Mouse (Mus musculus): Measurements from ENCODE around the gene Rps28.
A peak's percentile ranks its signal among the peaks of the same experiment; 100 is the strongest.

Rps28 gene

DNA sequence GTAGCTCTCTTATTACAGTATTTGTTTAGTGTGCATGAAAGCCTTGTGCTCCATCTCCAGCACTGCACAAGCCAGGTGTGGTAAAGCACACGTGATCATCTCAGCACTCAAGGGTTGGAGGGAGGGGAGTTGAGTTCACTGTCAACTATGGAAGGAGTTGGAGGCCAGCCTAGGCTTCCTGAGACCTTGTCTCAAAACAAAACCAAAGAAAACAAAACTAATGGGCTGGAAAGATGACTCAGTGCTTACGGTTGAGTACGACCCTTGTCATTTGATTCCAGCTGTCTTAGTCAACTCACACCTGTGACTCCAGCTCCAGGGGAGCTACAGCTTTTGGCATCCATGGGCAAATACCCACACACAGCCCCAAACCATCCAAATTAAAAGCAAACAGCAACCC is 11.9 kb downstream of the Rps28 start:
- DNase-seq (ENCODE audit: low spot score in 2 of 2), result no peak

DNA sequence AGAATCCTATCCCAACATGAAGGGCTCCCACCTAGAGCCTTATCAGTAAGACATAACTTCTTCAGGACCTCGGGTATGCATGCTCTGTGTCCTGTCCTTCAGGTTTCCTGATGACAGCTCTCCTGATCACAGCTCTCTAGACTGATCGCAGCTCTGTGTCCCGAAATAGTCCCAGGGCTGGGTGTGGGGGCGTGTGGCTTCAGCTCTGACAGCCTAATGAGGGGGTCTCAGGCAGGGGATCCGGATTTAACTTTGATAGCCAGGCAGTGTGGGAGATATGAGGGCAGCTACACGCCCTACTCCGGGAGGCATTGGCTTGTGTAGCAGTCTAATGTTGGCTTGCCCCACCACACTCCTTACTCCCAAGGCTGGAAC is 13.2 kb downstream of the Rps28 start:
- DNase-seq (ENCODE audit: low spot score in 2 of 2), result no peak

DNA sequence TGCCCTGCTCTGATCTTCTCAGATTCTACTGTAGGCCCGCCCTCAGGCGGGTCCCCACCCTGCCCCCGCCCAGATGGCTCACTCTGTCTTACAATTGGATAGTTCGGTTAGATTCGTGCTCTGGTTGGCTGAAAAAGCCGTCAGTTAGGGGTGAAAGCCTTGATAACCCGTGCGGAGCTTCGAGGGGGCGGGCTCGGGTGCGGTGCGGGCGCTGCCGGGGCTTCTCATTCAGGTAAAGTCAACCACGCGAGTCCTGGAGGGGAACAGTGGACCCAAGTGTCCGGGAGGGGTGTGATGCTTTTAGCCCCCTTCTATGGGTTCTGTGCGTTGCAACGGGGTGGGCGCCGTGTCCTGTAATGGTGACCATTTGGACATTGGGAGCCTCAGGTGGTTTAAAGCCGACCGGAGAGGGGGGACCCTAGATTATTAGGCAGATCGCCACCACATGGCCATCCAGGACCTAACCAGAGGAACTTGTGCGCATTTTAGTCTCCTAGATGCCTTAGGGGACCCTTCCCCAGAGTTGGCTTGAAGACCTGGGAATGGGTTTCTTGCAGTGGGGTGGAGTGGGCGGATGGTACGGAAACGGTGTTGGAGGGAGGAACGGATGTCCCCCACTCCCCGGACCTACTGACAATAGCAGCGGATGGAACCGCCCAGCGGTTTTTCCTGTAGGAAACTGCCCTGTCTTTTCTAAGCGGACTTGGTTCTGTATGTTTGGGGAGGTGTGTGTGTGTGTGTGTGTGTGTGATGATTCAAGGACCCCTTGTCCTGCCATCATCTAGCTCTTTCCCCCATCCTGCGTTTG is 13.8 kb downstream of the Rps28 start, which contains the start of gene Kank3:
Gene Kank3, plus strand, starts transcription at position 186 of the 808 bp plus-strand sequence.
- peak; percentile 82 to 89 for DNase-seq (ENCODE audit: low spot score in 2 of 2)

DNA sequence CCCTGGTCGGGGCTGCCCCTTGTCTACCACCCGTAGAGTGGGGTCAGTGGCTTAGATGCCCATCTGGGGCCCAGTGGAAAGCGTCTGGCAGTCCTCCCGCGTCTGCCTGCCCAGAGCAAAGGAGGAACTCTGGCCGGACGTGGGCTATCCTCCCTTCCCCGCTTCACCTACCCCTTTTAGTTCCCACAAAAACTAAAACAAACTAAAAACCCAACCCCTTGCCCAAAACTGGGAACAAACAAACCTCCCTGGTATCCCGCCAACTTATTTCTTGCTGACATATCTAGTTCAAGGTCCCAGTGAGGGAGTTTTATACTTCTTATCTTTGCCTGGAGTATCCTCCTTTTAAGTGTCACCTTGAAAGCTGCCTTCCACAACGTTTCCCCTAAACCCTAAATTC is 16.2 kb downstream of the Rps28 start:
- DNase-seq (ENCODE audit: low spot score in 2 of 2), result no peak

DNA sequence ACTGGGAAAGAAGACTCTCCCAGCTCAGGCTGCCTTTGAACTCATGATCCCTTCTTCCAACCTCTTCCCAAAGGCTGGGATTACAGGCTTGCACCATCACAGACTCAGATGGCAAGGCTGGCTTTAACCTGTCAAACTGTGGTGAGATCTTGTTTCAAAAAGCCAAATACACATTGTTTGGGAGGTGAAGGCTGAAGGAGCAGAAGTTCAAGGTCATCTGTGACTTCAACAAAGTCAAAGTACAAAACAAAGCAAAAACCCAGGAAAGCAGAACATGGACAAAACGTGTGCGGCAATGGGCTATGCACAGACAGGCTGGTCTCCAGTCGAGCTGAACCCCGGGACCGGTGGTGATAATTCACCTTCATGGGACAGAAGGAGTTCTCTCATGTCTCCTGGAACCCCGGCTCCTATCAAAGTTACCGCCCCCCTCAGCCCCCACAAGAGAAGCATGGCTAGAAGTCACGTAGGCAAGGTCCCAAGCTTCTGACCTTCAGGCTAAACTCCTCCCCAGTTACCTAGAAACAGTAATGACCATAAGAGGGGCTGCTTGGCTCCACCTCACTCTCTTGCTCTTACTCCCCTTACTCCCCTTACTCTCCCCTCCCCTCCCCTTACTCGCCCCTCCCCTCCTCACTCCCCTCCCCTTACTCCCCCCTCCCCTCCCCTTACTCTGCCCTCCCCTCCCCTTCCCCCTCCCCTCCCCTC is 17.0 kb downstream of the Rps28 start:
- no peak for DNase-seq (ENCODE audit: low spot score in 2 of 2)

DNA sequence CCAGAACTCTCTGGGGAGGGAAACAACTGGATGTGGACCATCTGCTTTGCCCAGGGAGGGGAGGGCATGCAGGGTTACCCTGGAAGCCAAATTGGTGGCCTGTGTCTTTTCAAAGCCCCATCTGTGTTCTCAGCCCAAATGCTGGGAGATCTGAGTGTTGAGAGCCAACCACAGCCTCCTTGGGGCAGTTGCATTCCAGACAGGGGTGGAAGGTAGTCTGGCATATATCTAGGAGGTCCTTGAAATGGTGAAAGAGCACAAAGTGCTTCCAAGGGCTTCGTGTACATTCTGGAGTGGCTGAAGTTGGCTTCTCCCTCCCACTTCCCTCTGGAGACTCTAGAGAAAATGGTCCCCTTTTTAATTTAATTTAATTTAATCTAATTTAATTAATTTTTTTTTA is 19.6 kb downstream of the Rps28 start:
- DNase-seq (ENCODE audit: low spot score in 2 of 2), result no peak

DNA sequence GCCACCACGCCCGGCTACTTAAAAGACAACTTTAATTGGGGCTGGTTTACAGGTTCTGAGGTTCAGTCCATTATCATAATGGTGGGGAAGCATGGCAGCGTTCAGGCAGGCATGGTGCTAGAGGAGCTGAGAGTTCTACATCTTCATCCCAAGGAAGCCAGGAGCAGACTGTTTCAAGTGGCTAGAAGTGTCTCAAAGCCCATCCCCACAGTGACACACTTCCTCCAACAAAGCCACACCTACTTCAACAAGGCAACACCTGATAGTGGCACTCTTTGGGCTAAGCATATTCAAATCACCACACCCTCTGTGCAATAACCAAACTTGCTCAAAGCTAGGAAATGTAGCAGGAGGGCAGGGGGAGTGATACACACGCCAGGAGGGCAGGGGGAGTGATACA is 20.2 kb downstream of the Rps28 start:
- DNase-seq (ENCODE audit: low spot score in 2 of 2), result no peak

DNA sequence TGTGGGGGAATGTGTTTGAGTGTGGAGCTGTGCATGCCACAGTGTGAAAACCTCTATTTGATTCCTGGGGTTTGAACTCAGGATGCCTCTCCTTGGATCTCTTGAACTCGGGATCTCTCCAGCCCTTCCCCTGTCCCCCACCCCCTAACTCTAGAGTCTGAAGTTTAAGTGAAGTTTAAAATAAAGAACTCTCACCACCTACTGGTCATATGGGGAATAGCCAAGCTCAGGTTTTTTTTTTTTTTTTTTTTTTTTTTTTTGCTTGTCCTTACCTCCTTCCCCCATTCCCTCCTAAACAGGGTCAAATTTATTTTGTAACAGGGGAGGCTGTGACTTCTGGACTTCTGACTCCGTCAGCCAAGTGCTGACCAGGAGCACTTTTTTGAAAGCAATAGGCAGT is 22.1 kb downstream of the Rps28 start:
- DNase-seq (ENCODE audit: low spot score in 2 of 2), result no peak

DNA sequence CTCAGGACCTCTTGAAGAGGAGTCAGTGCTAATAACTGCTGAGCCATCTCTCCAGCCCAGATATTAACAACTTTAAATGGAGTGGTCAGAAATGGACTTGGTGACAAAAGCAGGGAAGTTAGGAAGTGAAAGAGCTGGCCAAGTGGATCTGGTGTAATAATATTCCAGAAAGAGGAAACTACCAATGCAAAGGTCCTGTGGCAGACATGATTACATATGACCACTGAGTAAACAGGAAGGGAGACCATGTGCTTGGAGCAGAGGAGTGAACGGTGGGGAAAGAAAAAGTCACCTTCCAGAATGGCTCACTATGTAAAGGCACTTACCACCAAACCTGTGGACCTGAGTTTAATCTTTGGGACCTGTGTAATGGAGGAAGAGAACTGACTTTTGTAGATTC is 25.1 kb downstream of the Rps28 start:
- no peak for DNase-seq (ENCODE audit: low spot score in 2 of 2)

DNA sequence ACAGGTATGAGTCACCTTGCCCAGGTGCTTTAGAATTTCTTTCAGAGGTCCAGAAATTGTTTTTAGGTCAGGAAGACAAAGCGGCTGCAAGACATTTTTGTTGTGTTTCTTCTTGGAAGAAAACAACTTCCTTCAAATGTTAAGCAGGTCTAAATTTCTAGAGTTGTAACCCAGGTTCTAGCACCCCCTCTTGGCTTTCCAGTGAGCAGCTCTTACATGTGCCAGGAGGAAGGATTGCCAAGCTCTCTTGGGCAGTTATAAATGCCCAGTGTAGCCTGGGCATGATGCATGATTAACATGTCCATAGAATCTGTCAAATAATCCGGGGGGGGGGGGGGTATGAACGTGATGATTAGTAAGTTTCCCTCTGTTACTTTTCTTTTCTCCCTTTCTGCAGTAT is 26.1 kb downstream of the Rps28 start:
- no peak for DNase-seq (ENCODE audit: low spot score in 2 of 2)

DNA sequence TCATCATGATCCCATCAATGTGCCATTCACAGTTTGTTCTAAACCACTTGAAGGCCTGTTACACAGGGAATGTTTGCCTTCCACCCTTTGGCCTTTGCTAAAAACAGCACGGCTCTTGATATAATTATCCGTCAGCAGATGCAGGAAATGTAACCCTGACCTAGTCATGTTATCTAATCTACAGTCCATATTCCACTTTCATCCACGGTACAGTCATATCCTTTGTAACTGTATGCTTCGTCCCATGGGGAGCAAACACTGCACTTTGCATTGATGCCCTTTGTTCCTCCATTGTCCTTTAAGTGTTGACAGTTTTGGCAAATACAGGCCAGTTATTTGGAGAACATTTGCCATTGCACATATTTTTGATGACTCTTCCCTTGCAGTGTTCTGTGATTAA is 35.6 kb downstream of the Rps28 start:
- no peak for DNase-seq (ENCODE audit: low spot score in 2 of 2)

DNA sequence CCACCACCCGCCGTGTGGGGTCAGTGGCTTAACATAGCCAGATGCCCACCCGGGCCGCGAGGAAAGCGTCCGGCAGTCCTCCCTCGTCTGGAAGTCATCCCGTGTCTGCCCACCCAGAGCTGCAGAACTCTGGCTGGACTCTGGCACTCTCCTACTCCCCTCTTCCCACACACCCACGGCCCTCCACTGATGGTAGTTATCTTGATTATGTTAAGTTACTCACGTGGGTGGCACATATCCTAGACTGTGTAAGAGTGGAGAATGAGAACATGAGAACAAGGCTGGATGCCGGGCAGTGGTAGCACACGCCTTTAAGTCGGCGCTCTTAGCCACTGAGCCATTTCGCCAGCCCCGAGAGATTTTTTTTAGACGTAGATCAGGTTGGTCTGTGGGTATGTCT is 38.0 kb downstream of the Rps28 start:
- DNase-seq (ENCODE audit: low spot score in 2 of 2), result no peak

DNA sequence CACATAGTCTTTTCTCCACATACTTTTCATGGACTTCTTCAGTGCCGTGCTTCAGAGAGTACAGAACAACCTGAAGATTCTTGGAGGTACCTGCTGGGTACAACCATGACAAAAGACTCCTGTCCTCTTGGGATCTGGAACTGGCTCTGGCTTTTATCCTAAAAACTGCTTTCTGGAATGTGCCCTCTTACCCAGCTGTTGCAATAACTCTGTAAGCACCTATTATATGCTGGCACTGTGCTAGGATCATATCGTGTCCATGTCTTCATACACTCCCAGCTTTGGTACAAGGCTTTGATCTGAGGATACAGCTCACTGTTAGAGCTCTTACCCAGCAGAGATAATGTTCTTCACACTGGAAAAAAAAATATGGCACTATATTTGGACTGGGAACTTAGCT is 39.4 kb downstream of the Rps28 start:
- DNase-seq (ENCODE audit: low spot score in 2 of 2), result no peak

DNA sequence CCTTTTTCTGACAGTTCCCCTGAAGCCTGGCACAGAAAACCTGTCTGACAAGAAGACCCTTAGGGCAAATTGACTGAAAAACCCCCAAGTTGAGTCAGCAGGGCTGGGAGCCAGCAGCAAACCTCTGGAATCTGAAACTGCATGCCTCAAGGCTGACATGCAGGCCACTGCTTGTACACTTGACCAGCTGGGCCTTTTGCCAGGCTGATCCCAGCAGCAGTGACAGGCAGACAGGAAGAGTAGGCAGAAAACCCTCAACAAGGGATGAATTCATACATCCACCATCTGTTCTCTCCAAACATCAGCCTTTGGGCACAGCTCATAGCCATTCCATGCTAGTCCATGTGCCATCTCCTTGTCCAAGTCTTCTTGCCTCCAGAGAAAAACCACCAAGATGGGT is 41.0 kb downstream of the Rps28 start:
- DNase-seq (ENCODE audit: low spot score in 2 of 2), result peak in 1 of 2 experiments; percentile 54

DNA sequence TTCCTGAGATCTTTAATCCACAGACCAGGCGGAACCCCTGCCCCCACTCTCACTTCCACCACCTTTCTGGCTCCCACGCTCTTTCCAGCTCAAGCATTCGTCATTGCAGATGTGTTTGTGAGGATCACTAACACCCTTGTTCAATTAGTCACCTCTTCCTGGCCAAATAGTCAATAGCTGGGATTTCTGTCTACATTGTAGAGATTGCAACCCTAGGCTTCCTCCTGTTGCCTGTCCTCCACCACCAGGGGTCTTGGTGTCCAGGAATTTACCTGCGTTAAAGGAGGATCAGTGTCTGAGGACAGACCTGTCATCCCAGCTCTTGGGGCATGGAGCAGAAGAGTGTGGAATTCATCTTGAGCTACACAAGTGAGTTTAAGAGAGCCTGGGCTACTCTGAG is 42.3 kb downstream of the Rps28 start:
- no peak for DNase-seq (ENCODE audit: low spot score in 2 of 2)

DNA sequence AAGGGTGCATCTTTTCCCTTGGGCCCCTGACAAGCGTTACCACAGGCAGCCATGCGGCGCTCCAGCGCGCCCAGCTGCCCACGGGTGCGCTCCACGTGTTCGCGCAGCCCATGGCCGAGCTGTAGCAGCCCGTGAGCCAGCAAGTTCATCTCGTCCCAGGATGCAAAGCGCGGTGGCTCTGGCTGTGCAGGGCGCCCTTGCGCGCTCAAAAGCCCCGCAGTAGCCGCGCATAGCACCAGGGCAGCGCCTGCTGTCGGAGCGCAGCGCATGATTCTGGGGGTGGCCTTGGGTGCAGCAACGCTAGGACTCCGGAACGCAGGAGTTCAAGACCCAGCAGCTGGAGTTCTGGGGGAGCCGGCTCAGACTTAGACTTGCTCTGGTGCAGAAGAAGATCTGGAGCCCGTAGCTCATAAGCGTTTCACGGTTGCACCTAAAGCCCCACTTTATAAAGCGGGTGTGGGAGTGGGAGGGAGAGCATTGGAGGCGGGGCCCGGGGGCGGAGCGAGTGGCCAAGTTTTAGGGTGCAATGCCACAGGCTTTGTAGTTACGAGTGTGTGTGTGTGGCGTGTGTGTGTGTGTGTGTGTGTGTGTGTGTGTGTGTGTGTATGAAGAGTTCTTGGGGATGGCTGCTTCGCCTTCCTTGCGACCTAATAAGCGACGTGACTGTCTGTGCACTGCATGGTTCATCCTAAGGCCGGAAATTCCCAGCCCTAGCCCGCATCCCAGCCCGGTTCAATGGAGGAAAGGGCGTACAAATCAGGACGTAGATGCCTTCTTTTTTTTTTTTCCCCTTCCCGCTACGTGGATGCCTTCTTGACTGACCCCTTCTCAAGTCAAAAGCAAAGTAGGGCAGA is 43.0 kb downstream of the Rps28 start, which contains the start of gene Angptl4:
Gene Angptl4, minus strand, starts transcription at position 707 of the 854 bp plus-strand sequence.
- peak; percentile 56 to 79 for DNase-seq (ENCODE audit: low spot score in 2 of 2)

DNA sequence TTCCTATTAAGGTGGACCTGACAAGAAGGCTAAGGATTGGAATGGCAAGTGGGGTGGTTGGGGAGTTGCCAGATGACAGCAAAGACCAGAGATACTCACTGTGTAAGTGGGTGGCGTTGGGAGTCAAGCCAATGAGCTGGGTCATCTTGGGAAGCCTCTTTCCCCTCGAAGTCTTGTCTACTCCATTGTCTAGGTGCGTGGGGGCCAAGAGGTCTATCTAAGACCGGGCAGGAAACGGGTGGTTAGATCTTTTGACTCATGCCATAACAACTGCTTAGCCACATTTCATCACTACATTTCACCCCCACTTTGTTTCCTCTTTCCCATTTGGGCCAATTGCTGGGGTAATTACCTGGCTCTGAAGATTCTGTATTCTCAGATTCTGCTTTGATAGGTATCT is 43.9 kb downstream of the Rps28 start:
- no peak for DNase-seq (ENCODE audit: low spot score in 2 of 2)

DNA sequence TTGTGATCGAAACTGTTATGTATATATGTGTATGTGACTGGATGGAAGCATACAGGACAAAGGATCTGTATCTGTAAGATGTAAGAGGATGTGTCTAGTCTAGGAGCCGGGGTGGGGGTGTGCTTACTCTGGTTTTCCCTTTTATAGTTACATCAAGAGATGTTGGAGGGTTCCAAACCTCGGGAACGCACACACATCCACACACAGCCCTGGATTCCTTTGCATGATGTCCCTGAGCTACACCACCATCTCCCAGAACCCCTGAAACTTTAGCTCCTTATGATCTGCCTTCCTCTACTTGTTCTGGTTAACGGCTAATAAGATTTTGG is 44.4 kb downstream of the Rps28 start:
- DNase-seq (ENCODE audit: low spot score in 2 of 2), result no peak

DNA sequence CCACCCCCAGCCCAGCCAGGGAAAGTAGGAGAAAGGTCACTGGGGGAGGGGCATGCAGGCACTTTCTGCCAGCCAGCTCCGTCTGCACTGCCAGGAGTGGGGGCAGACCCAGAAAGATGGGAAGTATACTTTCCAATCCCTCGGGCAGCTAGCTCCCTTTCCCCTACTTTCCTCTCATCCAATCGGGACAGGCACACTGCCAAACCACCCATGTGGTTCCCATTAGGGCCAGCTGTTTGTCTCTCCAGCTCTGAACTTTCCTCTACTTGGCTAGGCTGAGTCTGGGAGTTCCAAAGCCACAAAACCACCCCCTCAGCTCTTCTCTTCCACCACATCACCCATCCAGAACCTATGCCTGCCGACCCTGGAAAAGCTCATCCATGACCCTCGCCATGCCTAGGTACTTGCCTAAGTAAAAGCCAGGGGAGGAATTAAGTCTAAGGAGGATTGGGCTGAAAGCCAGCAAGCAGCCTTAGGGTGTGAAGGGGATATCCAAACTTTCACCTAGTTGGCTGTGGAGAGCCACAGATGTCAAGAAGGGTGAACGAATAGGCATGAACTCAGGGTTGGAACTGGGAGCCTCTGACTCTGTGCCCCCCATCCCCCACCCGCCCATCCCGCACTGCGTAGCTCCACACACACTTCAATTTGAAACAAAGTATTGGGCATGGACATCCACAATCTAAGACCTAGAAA is 44.9 kb downstream of the Rps28 start:
- peak; percentile 11 to 51 for DNase-seq (ENCODE audit: low spot score in 2 of 2)

DNA sequence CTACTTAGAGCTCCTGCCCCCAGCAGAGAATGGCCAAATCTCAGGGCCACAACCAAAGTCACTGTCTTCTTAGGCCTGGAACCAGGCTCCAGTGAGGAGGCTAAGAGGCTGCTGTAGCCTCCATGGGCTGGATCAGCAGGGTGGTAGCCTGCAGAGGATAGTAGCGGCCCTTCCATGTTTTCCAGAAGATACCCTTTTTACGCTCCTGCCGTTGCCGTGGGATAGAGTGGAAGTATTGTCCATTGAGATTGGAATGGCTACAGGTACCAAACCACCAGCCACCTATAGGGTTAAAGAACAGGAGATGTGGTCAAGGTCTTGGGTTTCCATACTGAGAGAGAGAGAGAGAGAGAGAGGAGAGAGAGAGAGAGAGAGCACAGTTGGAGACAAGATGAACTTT is 49.1 kb downstream of the Rps28 start:
- DNase-seq (ENCODE audit: low spot score in 2 of 2), result no peak

DNA sequence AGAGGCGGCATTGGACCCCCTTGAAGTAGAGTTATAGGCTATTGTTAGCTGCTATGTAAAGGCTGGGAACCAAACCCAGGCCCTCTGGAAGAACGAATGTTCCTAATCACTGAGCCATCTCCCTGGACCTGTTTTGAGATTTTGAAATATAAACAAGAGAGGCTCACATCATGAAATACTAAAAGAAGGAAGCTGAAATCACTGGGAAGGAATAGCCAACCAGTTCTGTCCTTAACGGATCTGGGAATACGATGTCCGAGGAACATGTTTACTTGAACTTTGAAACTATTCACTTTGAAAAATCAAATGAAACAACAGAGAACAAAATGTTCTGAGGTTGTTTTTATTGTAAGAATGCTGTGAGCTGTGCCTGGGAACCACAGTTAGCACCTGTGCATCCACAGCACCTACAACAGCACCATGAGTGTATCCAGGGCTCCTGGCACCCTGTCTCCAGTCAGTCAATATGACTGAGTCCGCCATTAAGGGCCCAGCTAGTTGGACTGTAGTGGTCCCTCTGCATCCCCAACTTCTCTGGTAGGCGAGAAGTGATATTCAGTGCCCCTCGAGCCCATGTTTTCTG is 49.7 kb downstream of the Rps28 start:
- no peak for DNase-seq (ENCODE audit: low spot score in 2 of 2)

Data from spleen, postnatal 10 days (tissue).